Mouse (Mus musculus) embryo, embryonic 11 days (tissue): Measurements from ENCODE around the gene Slc7a14.

ENCODE experiments used
- DNase-seq: peaks from one replicate; pipeline ENCODE4 v3.0.0-alpha.2; 2015

The Slc7a14 gene

DNA sequence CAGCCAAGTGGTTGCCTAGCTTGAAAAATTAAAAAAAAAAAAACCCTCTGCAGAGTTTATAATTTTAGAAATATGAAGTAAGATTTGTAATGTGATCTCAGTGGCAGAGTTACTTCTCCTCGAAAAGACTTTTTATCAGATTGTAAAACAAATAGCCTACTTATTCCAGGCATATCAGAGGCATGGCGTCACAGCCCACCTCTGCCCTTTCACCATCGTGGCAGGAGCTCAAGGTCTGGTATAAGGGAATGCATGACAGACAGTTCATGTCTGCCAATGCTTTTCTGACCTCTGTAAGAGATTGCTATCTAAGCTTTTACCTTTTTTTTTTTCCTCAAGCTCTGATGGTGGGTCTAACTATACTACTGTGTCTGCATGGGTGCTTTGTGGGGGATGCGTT, 102.1 kb downstream of the Slc7a14 start:
- no peak for DNase-seq

DNA sequence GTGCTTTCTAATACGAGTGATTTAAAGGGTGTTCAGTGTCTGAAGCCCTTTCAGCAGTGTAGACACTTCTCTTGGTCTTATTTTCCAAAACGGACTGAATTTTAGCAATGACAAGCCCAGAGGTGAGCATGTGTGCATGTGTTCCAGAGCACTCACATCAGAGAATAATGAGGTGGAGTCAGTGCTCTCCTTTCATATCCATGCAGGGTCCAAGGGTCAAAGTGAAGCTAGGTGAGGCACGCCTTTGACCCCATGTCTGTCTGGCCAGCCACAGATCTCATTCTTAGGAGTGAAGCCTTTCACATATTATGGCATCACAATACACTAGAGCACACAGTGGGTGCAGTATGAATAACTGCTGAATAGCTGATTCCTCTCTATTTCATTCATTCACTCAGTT, 105.0 kb downstream of the Slc7a14 start:
- DNase-seq, result no peak

DNA sequence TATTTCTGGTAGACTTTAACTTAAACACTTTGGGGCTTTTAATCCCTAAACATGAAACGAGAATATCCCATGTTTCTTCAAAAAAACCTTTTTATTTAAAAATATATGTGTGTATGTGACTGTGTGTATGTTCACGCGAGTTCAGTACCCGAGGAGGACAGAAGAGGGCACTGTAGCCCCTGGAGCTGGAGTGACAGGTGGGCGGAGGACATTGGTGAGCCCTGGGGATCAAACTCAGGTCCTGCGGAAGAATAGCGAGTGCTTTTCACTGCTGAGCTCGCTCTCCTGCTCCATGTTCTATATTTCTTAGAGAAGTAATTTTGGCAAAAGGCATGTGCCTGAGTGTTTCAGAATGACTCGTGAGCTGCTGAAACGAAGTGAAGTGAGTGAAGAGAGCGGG, 106.2 kb downstream of the Slc7a14 start:
- no peak for DNase-seq

- DNase-seq, result no peak
Measured at GRCm38 (mm10) chr3:31199162-31199877, 110.9 kb downstream of the Slc7a14 start.

DNA sequence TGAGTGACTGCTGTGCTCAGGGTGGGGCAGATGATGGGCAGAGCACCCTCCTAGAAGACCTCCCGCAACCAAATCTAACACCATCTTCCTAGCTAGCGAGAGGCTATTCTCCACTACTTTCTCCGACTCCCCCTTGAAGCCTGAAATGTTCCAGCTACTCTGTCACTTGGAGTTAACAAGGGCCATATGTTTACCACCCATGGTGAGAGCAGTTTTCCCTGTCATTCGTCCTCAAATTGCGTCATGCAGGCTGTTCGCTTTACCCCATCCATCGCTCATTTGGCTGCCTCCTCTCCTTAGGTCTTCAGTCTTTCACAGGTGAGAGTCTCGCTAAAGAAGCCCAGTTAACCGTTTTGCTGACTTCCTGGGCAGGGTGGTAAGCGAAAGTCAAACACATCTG, 118.8 kb downstream of the Slc7a14 start:
- peak; percentile 61 for DNase-seq

- no peak for DNase-seq
Measured at GRCm38 (mm10) chr3:31190342-31190741, 119.8 kb downstream of the Slc7a14 start.

GRCm38 (mm10) chr3:31166365-31166871, 143.8 kb downstream of the Slc7a14 start:
- DNase-seq, result no peak

GRCm38 (mm10) chr3:31165803-31166202, 144.4 kb downstream of the Slc7a14 start:
- DNase-seq, result no peak

- DNase-seq, result no peak
Measured at GRCm38 (mm10) chr3:31162860-31163259, 147.3 kb downstream of the Slc7a14 start.

DNA sequence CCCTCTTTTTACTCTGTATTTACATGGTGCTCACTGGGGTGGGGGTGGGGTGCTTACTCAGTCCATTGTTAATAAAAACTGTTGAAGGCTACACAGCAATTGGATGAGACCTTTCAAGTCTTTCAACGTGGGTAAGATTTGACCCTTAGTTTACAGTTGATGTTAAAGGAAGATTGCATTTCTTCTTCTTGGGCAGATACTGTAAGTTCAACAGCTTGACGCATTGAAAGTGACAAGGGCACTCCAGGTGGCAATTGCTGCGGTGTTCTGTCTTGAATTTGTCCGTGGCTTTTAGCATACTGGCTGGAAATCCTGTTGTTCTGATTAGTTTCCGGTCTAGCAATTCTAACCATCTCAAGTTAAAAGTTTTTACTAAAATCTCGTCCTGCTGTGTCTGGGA, 148.8 kb downstream of the Slc7a14 start:
- DNase-seq, result no peak

GRCm38 (mm10) chr3:31160046-31160445, 150.1 kb downstream of the Slc7a14 start:
- DNase-seq, result no peak

DNA sequence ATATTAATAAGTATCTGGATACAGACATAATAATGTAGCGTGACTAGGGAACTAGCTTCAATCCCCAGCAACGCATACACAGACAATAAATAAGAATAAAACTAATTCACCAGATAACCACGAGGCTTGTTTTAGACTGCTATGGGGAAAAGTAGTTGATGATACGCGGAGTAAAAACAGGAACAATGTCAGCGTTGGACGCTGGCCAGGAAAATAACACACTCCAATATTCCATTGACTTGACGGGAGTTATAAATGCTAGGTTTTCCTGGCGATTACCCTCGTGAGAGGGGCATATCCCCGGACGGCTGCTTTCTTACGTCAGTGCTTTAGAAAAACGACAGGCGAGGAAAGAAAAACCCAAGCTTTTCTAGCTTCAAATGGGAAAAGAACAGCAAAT, 152.4 kb downstream of the Slc7a14 start:
- DNase-seq, result no peak

- DNase-seq, result no peak
Measured at GRCm38 (mm10) chr3:31156126-31156525, 154.1 kb downstream of the Slc7a14 start.
